Mouse (Mus musculus): ENCODE data around the gene Zbtb18. TPM values are rescaled to one million over a fixed set of nuclear protein-coding genes. Genes with fewer than 3 reads are reported as not detected.
A peak's percentile ranks its signal among the peaks of the same experiment; 100 is the strongest.
"Not testable (repeated sequence)": the region's sequence is repeated elsewhere in the genome, so short reads cannot be mapped to it uniquely, and the experiment has no call there.

Zbtb18 gene
- total RNA-seq, 2 experiments from 2014 or later: 351 to 386 TPM

- DNase-seq (ENCODE audit: extremely low spot score in 1 of 2, low spot score in 2 of 2): peak in 1 of 2 experiments; percentile 41
- peak overlapping the region; percentile 91 for H3K27ac ChIP-seq
- peak overlapping the region; percentile 75 for H3K4me3 ChIP-seq
- intact Hi-C loops (cut with DNase I): loop anchor here (5.0 to 10.0 kb wide), 3 partner anchors 174 to 516 kb away; no protein-coding TSS in a partner anchor
- TF ChIP-seq CTCF (IDR thresholded peaks at IDR 0.05): no peak
Observed at GRCm38 (mm10) chr1:177448121-177448561, 6.0 kb downstream of the Zbtb18 start.

- intact Hi-C loops (cut with DNase I): loop anchor here (5.0 to 10.0 kb wide), 3 partner anchors 173 to 517 kb away; no protein-coding TSS in a partner anchor
- H3K27ac ChIP-seq: peak overlapping the region; percentile 91
- TF ChIP-seq CTCF (IDR thresholded peaks at IDR 0.05): no peak
Observed at GRCm38 (mm10) chr1:177448921-177449320, 6.8 kb downstream of the Zbtb18 start.

GRCm38 (mm10) chr1:177449857-177450256, 7.7 kb downstream of the Zbtb18 start:
- Histone ChIP-seq H3K27ac (peak overlapping the region; percentile 91), H3K4me3 (peak overlapping the region; percentile 75)
- intact Hi-C loops (cut with DNase I): loop anchor here (5.0 to 10.0 kb wide), 3 partner anchors 172 to 518 kb away; no protein-coding TSS in a partner anchor
- not testable (repeated sequence) for DNase-seq (ENCODE audit: extremely low spot score in 1 of 2, low spot score in 2 of 2)

More at GRCm38 (mm10) chr1:177448921-177449320, 6.8 kb downstream of the Zbtb18 start:
- H3K4me3 ChIP-seq: peak overlapping the region; percentile 75
- DNase-seq (ENCODE audit: extremely low spot score in 1 of 2, low spot score in 2 of 2): no peak

- H3K4me3 ChIP-seq: peak overlapping the region; percentile 75; the same call in 1 of the 2 replicates
Observed at GRCm38 (mm10) chr1:177451041-177451440, 8.9 kb downstream of the Zbtb18 start.

GRCm38 (mm10) chr1:177451991-177452431, 9.9 kb downstream of the Zbtb18 start:
- H3K27ac ChIP-seq: peak overlapping the region; percentile 91
- TF ChIP-seq CTCF (IDR thresholded peaks at IDR 0.05): no peak
- DNase-seq (ENCODE audit: extremely low spot score in 1 of 2, low spot score in 2 of 2): no peak
- no peak overlapping the region for H3K4me3 ChIP-seq
- intact Hi-C loops (cut with DNase I): no loop called here

More at GRCm38 (mm10) chr1:177451041-177451440, 8.9 kb downstream of the Zbtb18 start:
- TF ChIP-seq CTCF (IDR thresholded peaks at IDR 0.05): no peak
- no peak for DNase-seq (ENCODE audit: extremely low spot score in 1 of 2, low spot score in 2 of 2)
- peak overlapping the region; percentile 91; the same call in 1 of the 2 replicates for H3K27ac ChIP-seq
- intact Hi-C loops (cut with DNase I): no loop called here

- DNase-seq (ENCODE audit: extremely low spot score in 1 of 2, low spot score in 2 of 2): no peak
- peak overlapping the region; percentile 91 for H3K27ac ChIP-seq
- no peak for TF ChIP-seq CTCF (IDR thresholded peaks at IDR 0.05)
- H3K4me3 ChIP-seq: no peak overlapping the region
- intact Hi-C loops (cut with DNase I): no loop called here
Observed at GRCm38 (mm10) chr1:177452987-177453386, 10.8 kb downstream of the Zbtb18 start.

- H3K27ac ChIP-seq: peak overlapping the region; percentile 91
- no peak overlapping the region for H3K4me3 ChIP-seq
- no peak for DNase-seq (ENCODE audit: extremely low spot score in 1 of 2, low spot score in 2 of 2)
- TF ChIP-seq CTCF (IDR thresholded peaks at IDR 0.05): no peak
- intact Hi-C loops (cut with DNase I): no loop called here
Observed at GRCm38 (mm10) chr1:177453806-177454205, 11.7 kb downstream of the Zbtb18 start.

GRCm38 (mm10) chr1:177454492-177454891, 12.3 kb downstream of the Zbtb18 start:
- Histone ChIP-seq H3K27ac (peak overlapping the region; percentile 91), H3K4me3 (no peak overlapping the region)
- intact Hi-C loops (cut with DNase I): no loop called here
- TF ChIP-seq CTCF (IDR thresholded peaks at IDR 0.05): no peak
- no peak for DNase-seq (ENCODE audit: extremely low spot score in 1 of 2, low spot score in 2 of 2)

GRCm38 (mm10) chr1:177455466-177455865, 13.3 kb downstream of the Zbtb18 start:
- TF ChIP-seq CTCF (IDR thresholded peaks at IDR 0.05): no peak
- peak overlapping the region; percentile 6; the same call in 1 of the 2 replicates for H3K27ac ChIP-seq
- intact Hi-C loops (cut with DNase I): no loop called here

GRCm38 (mm10) chr1:177456208-177456607, 14.1 kb downstream of the Zbtb18 start:
- no peak for TF ChIP-seq CTCF (IDR thresholded peaks at IDR 0.05)
- intact Hi-C loops (cut with DNase I): loop anchor here (2.0 kb wide), 1 partner anchor 117 kb away; no protein-coding TSS in a partner anchor
- Histone ChIP-seq H3K27ac (peak overlapping the region; percentile 73), H3K4me3 (no peak overlapping the region)
- DNase-seq (ENCODE audit: extremely low spot score in 1 of 2, low spot score in 2 of 2): no peak

More at GRCm38 (mm10) chr1:177455466-177455865, 13.3 kb downstream of the Zbtb18 start:
- no peak overlapping the region for H3K4me3 ChIP-seq
- DNase-seq (ENCODE audit: extremely low spot score in 1 of 2, low spot score in 2 of 2): no peak

- peak overlapping the region; percentile 73 for H3K27ac ChIP-seq
- no peak for DNase-seq (ENCODE audit: extremely low spot score in 1 of 2, low spot score in 2 of 2)
- H3K4me3 ChIP-seq: no peak overlapping the region
- intact Hi-C loops (cut with DNase I): loop anchor here (2.0 kb wide), 1 partner anchor 116 kb away; no protein-coding TSS in a partner anchor
- TF ChIP-seq CTCF (IDR thresholded peaks at IDR 0.05): no peak
Observed at GRCm38 (mm10) chr1:177456772-177457171, 14.6 kb downstream of the Zbtb18 start.

GRCm38 (mm10) chr1:177457981-177458380, 15.8 kb downstream of the Zbtb18 start:
- TF ChIP-seq CTCF (IDR thresholded peaks at IDR 0.05): no peak
- intact Hi-C loops (cut with DNase I): loop anchor here (2.0 kb wide), 1 partner anchor 115 kb away; no protein-coding TSS in a partner anchor
- Histone ChIP-seq H3K27ac (peak overlapping the region; percentile 81), H3K4me3 (no peak overlapping the region)
- no peak for DNase-seq (ENCODE audit: extremely low spot score in 1 of 2, low spot score in 2 of 2)
